Mouse (Mus musculus) layer of hippocampus, postnatal 36 days (tissue): ENCODE results near the gene Baiap3. TPM values are rescaled to one million over a fixed set of nuclear protein-coding genes. Genes with fewer than 3 reads are reported as not detected.

Source experiments
- DNase-seq, 2 experiments: peaks; one replicate each; pipeline ENCODE4 v3.0.0; 2022
- microRNA-seq, 2 experiments: library from miRNA; unstranded; fragments of <30 nt; microRNA quantifications; one replicate each; pipeline ENCODE4 v1.2.0; 2021
- total RNA-seq, 2 experiments: library from RNA; stranded (reverse); gene quantifications; 2 replicates each; pipeline ENCODE4 v1.2.3; 2021

Baiap3 gene
- total RNA-seq, 2 experiments from 2014 or later: 6.2 to 7.7 TPM

GRCm38 (mm10) chr17:25210006-25210405, 46.2 kb downstream of the Baiap3 start:
- no peak for DNase-seq

GRCm38 (mm10) chr17:25202401-25202800, 53.8 kb downstream of the Baiap3 start:
- no peak for DNase-seq

Small RNA genes lying within 50 kb of the gene (microRNA-seq; reads per million reads assigned to microRNA genes)
- gene Mir3547: 17.8 to 28.1 reads per million in 2 experiments

Other genes starting within 250 kb of the Baiap3 start
- gene Cramp1l, start 240.6 kb downstream of the Baiap3 start, total RNA-seq: 10 to 100 TPM; 27.2 to 28.3 TPM
- gene Ift140, start 240.3 kb downstream of the Baiap3 start, total RNA-seq: 10 to 100 TPM; 23.8 to 24.0 TPM
- gene Tmem204, start 172.8 kb downstream of the Baiap3 start, total RNA-seq: 1 to 10 TPM; 7.7 to 8.2 TPM
- 10 to 100 TPM; 36.6 to 37.8 TPM for gene Telo2, start 140.4 kb downstream of the Baiap3 start, total RNA-seq
- gene Ptx4, start 135.6 kb downstream of the Baiap3 start, total RNA-seq: 1 to 10 TPM; 2.3 to 2.5 TPM
- gene Clcn7, start 123.0 kb downstream of the Baiap3 start, total RNA-seq: 10 to 100 TPM; 52.3 to 53.0 TPM
- under 1 TPM; 0.15 TPM for gene Ccdc154, start 93.9 kb downstream of the Baiap3 start, total RNA-seq
- not detected for gene Gm38655, start 80.9 kb downstream of the Baiap3 start, total RNA-seq
- gene BC003965, start 71.8 kb downstream of the Baiap3 start, total RNA-seq: 10 to 100 TPM; 20.3 to 22.6 TPM
- 10 to 100 TPM; 39.4 to 44.6 TPM for gene Unkl, start 68.0 kb downstream of the Baiap3 start, total RNA-seq
- 10 to 100 TPM; 67.3 to 72.2 TPM for gene Gnptg, start 16.2 kb downstream of the Baiap3 start, total RNA-seq
- 10 to 100 TPM; 23.5 to 25.5 TPM for gene Tsr3, start 16.2 kb downstream of the Baiap3 start, total RNA-seq
- 100 to 1,000 TPM; 234 to 241 TPM for gene Ube2i, start 18.3 kb upstream of the Baiap3 start, total RNA-seq
- gene Prss34, start 42.0 kb upstream of the Baiap3 start, total RNA-seq: not detected
- gene Prss28, start 52.3 kb upstream of the Baiap3 start, total RNA-seq: not detected
- gene Prss29, start 62.3 kb upstream of the Baiap3 start, total RNA-seq: not detected
- under 1 TPM in 1 of 2 experiments, not detected in 1; 0.56 TPM for gene Tpsab1, start 89.2 kb upstream of the Baiap3 start, total RNA-seq
- under 1 TPM in 1 of 2 experiments, not detected in 1; 0.96 TPM for gene Tpsb2, start 109.9 kb upstream of the Baiap3 start, total RNA-seq
- not detected for gene Tpsg1, start 112.9 kb upstream of the Baiap3 start, total RNA-seq
- gene Cacna1h, start 177.4 kb upstream of the Baiap3 start, total RNA-seq: 100 to 1,000 TPM; 107 to 127 TPM
- 1 to 10 TPM; 1.2 to 2.8 TPM for gene Tekt4, start 198.3 kb upstream of the Baiap3 start, total RNA-seq
- gene Sstr5, start 240.9 kb upstream of the Baiap3 start, total RNA-seq: under 1 TPM in 1 of 2 experiments, not detected in 1; 0.23 TPM